Mouse (Mus musculus): ENCODE results near the gene Cnga4. TPM values are rescaled to one million over a fixed set of nuclear protein-coding genes. Genes with fewer than 3 reads are reported as not detected.

The Cnga4 gene
- total and polyA plus RNA-seq, 3 experiments: not detected

GRCm38 (mm10) chr7:105414385-105414784 lies 10.0 kb downstream of the Cnga4 start:
- dilution Hi-C loops (cut with MboI; ENCODE audit: extremely low pct_ligation_motif_present, extremely low pct_unique_long_range_greater_than_20kb, low sequenced_read_pairs) (no loop called here), in situ Hi-C loops (cut with MboI; ENCODE audit: low pct_ligation_motif_present, low pct_unique_long_range_greater_than_20kb, low sequenced_read_pairs) (no loop called here)
- Histone ChIP-seq H3K4me1 (ENCODE audit: control insufficient read depth in 1 of 2, insufficient read depth in 2 of 2) (no peaks in the 10 kb centered on the region), H3K27me3 (replicated peaks) (peaks cover 6% of the 10 kb centered on the region), H3K9ac (ENCODE audit: insufficient read depth, low read depth) (no peak overlapping the region), H3K4me3 (replicated peaks in 1 of 3; ENCODE audit: low read depth in 2 of 3, low read length in 2 of 3, poor library complexity in 1 of 3) (no peak overlapping the region), H3K27ac (ENCODE audit: insufficient read depth, low read depth) (no peak overlapping the region), H3K79me2 (replicated peaks; ENCODE audit: control insufficient read depth, extremely low read depth, insufficient read depth, poor library complexity, severe bottlenecking) (no peaks in the 10 kb centered on the region), H3K4me2 (ENCODE audit: insufficient read depth, low read depth, poor library complexity, severe bottlenecking) (no peak overlapping the region), H3K9me3 (replicated peaks; ENCODE audit: low read length) (no peaks in the 10 kb centered on the region), H3K36me3 (replicated peaks in 1 of 2; ENCODE audit: control insufficient read depth in 1 of 2, insufficient read depth in 1 of 2, low read length in 1 of 2) (no peaks in the 10 kb centered on the region)
- TF ChIP-seq SMC3 (IDR thresholded peaks at IDR 0.05; ENCODE audit: low read depth, low read length) (no peak), IRF4 (IDR thresholded peaks at IDR 0.05; ENCODE audit: low read depth, low read length) (no peak)
- no peak for DNase-seq (ENCODE audit: extremely low read depth)

GRCm38 (mm10) chr7:105416529-105416928 lies 12.2 kb downstream of the Cnga4 start:
- no peak overlapping the region for H3K9ac ChIP-seq (ENCODE audit: insufficient read depth, low read depth)
- no peaks in the 10 kb centered on the region for H3K36me3 ChIP-seq (replicated peaks in 1 of 2; ENCODE audit: control insufficient read depth in 1 of 2, insufficient read depth in 1 of 2, low read length in 1 of 2)
- dilution Hi-C loops (cut with MboI; ENCODE audit: extremely low pct_ligation_motif_present, extremely low pct_unique_long_range_greater_than_20kb, low sequenced_read_pairs) (no loop called here), in situ Hi-C loops (cut with MboI; ENCODE audit: low pct_ligation_motif_present, low pct_unique_long_range_greater_than_20kb, low sequenced_read_pairs) (no loop called here)
- no peaks in the 10 kb centered on the region for H3K27me3 ChIP-seq (replicated peaks)
- TF ChIP-seq MAX (IDR thresholded peaks at IDR 0.05; ENCODE audit: low read length) (no peak), CHD1 (IDR thresholded peaks at IDR 0.05; ENCODE audit: low read depth, low read length) (no peak), ZNF384 (IDR thresholded peaks at IDR 0.05; ENCODE audit: low read depth, low read length) (no peak), MAZ (IDR thresholded peaks at IDR 0.05; ENCODE audit: low read depth, low read length) (no peak), CTCF (conservative IDR thresholded peaks at IDR 0.05 in 1 of 2, IDR thresholded peaks at IDR 0.05 in 1 of 2; ENCODE audit: low read depth in 2 of 2, low read length in 2 of 2) (no peak), EP300 (IDR thresholded peaks at IDR 0.05; ENCODE audit: low read length) (no peak), UBTF (IDR thresholded peaks at IDR 0.05; ENCODE audit: low read depth, low read length) (no peak), GABPA (IDR thresholded peaks at IDR 0.05; ENCODE audit: insufficient replicate concordance, low read depth, low read length) (no peak), KAT2A (IDR thresholded peaks at IDR 0.05; ENCODE audit: insufficient replicate concordance, low read length) (no peak), TCF12 (IDR thresholded peaks at IDR 0.05; ENCODE audit: low read depth, low read length) (no peak), USF2 (conservative IDR thresholded peaks at IDR 0.05; ENCODE audit: low read depth, low read length) (no peak)
- H3K27ac ChIP-seq (ENCODE audit: insufficient read depth, low read depth): no peak overlapping the region
- no peak overlapping the region for H3K4me3 ChIP-seq (replicated peaks in 1 of 3; ENCODE audit: low read depth in 2 of 3, low read length in 2 of 3, poor library complexity in 1 of 3)
- DNase-seq (ENCODE audit: extremely low read depth): no peak
- no peaks in the 10 kb centered on the region for H3K9me3 ChIP-seq (replicated peaks; ENCODE audit: low read length)
- H3K4me1 ChIP-seq (ENCODE audit: control insufficient read depth in 1 of 2, insufficient read depth in 2 of 2): no peaks in the 10 kb centered on the region
- H3K79me2 ChIP-seq (replicated peaks; ENCODE audit: control insufficient read depth, extremely low read depth, insufficient read depth, poor library complexity, severe bottlenecking): no peaks in the 10 kb centered on the region
- H3K4me2 ChIP-seq (ENCODE audit: insufficient read depth, low read depth, poor library complexity, severe bottlenecking): no peak overlapping the region

- Histone ChIP-seq H3K4me2 (ENCODE audit: insufficient read depth, low read depth, poor library complexity, severe bottlenecking) (no peak overlapping the region), H3K79me2 (replicated peaks; ENCODE audit: control insufficient read depth, extremely low read depth, insufficient read depth, poor library complexity, severe bottlenecking) (no peaks in the 10 kb centered on the region), H3K27ac (ENCODE audit: insufficient read depth, low read depth) (no peak overlapping the region), H3K4me3 (replicated peaks in 1 of 3; ENCODE audit: low read depth in 2 of 3, low read length in 2 of 3, poor library complexity in 1 of 3) (no peak overlapping the region), H3K27me3 (replicated peaks) (no peaks in the 10 kb centered on the region), H3K9ac (ENCODE audit: insufficient read depth, low read depth) (no peak overlapping the region), H3K9me3 (replicated peaks; ENCODE audit: low read length) (no peaks in the 10 kb centered on the region), H3K4me1 (ENCODE audit: control insufficient read depth in 1 of 2, insufficient read depth in 2 of 2) (no peaks in the 10 kb centered on the region), H3K36me3 (replicated peaks in 1 of 2; ENCODE audit: control insufficient read depth in 1 of 2, insufficient read depth in 1 of 2, low read length in 1 of 2) (no peaks in the 10 kb centered on the region)
- no peak for TF ChIP-seq TCF12 (IDR thresholded peaks at IDR 0.05; ENCODE audit: low read depth, low read length)
- TF ChIP-seq CHD1 (IDR thresholded peaks at IDR 0.05; ENCODE audit: low read depth, low read length): no peak
- no peak for TF ChIP-seq POLR2AphosphoS2 (IDR thresholded peaks at IDR 0.05; ENCODE audit: low read depth, low read length)
- no peak for TF ChIP-seq ETS1 (conservative IDR thresholded peaks at IDR 0.05; ENCODE audit: low read depth, low read length)
- no peak for TF ChIP-seq USF1 (IDR thresholded peaks at IDR 0.05; ENCODE audit: low read depth, low read length)
- no peak for TF ChIP-seq GABPA (IDR thresholded peaks at IDR 0.05; ENCODE audit: insufficient replicate concordance, low read depth, low read length)
- no peak for TF ChIP-seq BHLHE40 (IDR thresholded peaks at IDR 0.05; ENCODE audit: low read depth, low read length)
- TF ChIP-seq ZC3H11A (IDR thresholded peaks at IDR 0.05; ENCODE audit: low read depth, low read length): no peak
- no peak for TF ChIP-seq CHD2 (IDR thresholded peaks at IDR 0.05; ENCODE audit: low read length)
- no peak for TF ChIP-seq HCFC1 (IDR thresholded peaks at IDR 0.05; ENCODE audit: low read depth, low read length)
- TF ChIP-seq MXI1 (IDR thresholded peaks at IDR 0.05; ENCODE audit: low read depth, low read length): no peak
- TF ChIP-seq MAFK (IDR thresholded peaks at IDR 0.05; ENCODE audit: insufficient replicate concordance, low read length): no peak
- DNase-seq (ENCODE audit: extremely low read depth): no peak
- in situ Hi-C loops (cut with MboI; ENCODE audit: low pct_ligation_motif_present, low pct_unique_long_range_greater_than_20kb, low sequenced_read_pairs) (no loop called here), dilution Hi-C loops (cut with MboI; ENCODE audit: extremely low pct_ligation_motif_present, extremely low pct_unique_long_range_greater_than_20kb, low sequenced_read_pairs) (no loop called here)
These were observed 13.7 kb downstream of the Cnga4 start for GRCm38 (mm10) chr7:105418106-105418505.

Data from CH12.LX (cell line).